Mouse (Mus musculus) embryonic fibroblast, embryonic 13.5 days (primary cell): ENCODE measurements at regions not wholly inside any gene's neighbourhood (a gene's known extent, or its start where the extent isn't known, plus 50 kb on each side); places are given as distances from the start of the nearest gene placed in this dataset.

Source experiments
- CTCF ChIP-seq: IDR thresholded peaks from 2 replicates; pipeline ENCODE4 v1.5.1; 2011; ENCODE audit warnings: mild to moderate bottlenecking, control low read depth, low read length, moderate library complexity, borderline replicate concordance; ENCODE audit not compliant: insufficient read depth
- POLR2A ChIP-seq: IDR thresholded peaks from 2 replicates; pipeline ENCODE4 v1.6.1; 2011; ENCODE audit warnings: low read depth, mild to moderate bottlenecking, control low read depth, low read length, moderate library complexity

GRCm38 (mm10) chr6:89059431-89059975 is 157.5 kb downstream of the Tpra1 start:
- TF ChIP-seq CTCF (no peak), POLR2A (no peak)
